Mouse (Mus musculus) CH12.LX (cell line): ENCODE measurements at regions not wholly inside any gene's neighbourhood (a gene's known extent, or its start where the extent isn't known, plus 50 kb on each side); places are given as distances from the start of the nearest gene placed in this dataset.

Experiments used
- DNase-seq: peaks from one replicate; pipeline ENCODE4 v3.0.0-alpha.2; 2013; ENCODE audit errors: extremely low read depth
- H3K27ac ChIP-seq: 2 replicates; pipeline ENCODE4 v1.5.1; 2012; ENCODE audit warnings: low read depth, mild to moderate bottlenecking, control low read depth, moderate library complexity; ENCODE audit not compliant: insufficient read depth
- H3K27me3 ChIP-seq: replicated peaks from 2 replicates; pipeline ENCODE3; 2012; ENCODE audit warnings: inconsistent platforms
- H3K36me3 ChIP-seq, 2 experiments: replicated peaks in 1 of 2; 2 replicates each; pipeline versions ENCODE3 to v1.6.1; 2012; ENCODE audit warnings: inconsistent platforms in 1 of 2, low read length in 1 of 2, mild to moderate bottlenecking in 1 of 2, mixed read lengths in 1 of 2, moderate library complexity in 1 of 2; ENCODE audit not compliant: control insufficient read depth in 1 of 2, insufficient read depth in 1 of 2
- H3K4me1 ChIP-seq, 2 experiments: 2 replicates each; pipeline ENCODE4 v1.6.1; 2012; ENCODE audit warnings: inconsistent platforms in 1 of 2, moderate library complexity in 1 of 2; ENCODE audit not compliant: insufficient read depth in 2 of 2, control insufficient read depth in 1 of 2
- H3K4me2 ChIP-seq: 2 replicates; pipeline ENCODE4 v1.6.1; 2012; ENCODE audit warnings: low read depth, mild to moderate bottlenecking, control low read depth; ENCODE audit not compliant: poor library complexity, insufficient read depth, severe bottlenecking
- H3K4me3 ChIP-seq, 3 experiments: fragments of 150-350 bp in 1 of 3; sonication (generic) in 1 of 3; replicated peaks in 1 of 3; 2 replicates each; pipeline versions ENCODE3 to v1.5.1; 2011 to 2012; ENCODE audit warnings: low read depth in 2 of 3, low read length in 2 of 3, mild to moderate bottlenecking in 2 of 3, moderate library complexity in 2 of 3, control low read depth in 1 of 3, improper control_type of control experiment in 1 of 3, inconsistent platforms in 1 of 3, mixed read lengths in 1 of 3; ENCODE audit not compliant: poor library complexity in 1 of 3
- H3K79me2 ChIP-seq: replicated peaks from 2 replicates; pipeline ENCODE4 v1.6.1; 2012; ENCODE audit warnings: mild to moderate bottlenecking, moderate library complexity; ENCODE audit not compliant: control insufficient read depth, poor library complexity, insufficient read depth, severe bottlenecking; ENCODE audit errors: extremely low read depth
- H3K9ac ChIP-seq: 2 replicates; pipeline ENCODE4 v1.6.1; 2012; ENCODE audit warnings: low read depth, mild to moderate bottlenecking, control low read depth, moderate library complexity; ENCODE audit not compliant: insufficient read depth
- H3K9me3 ChIP-seq: replicated peaks from 2 replicates; pipeline ENCODE3; 2012; ENCODE audit warnings: low read length, inconsistent platforms, mixed read lengths
- CHD2 ChIP-seq: IDR thresholded peaks from 2 replicates; pipeline ENCODE4 v1.6.1; 2011; ENCODE audit warnings: low read length, improper control_type of control experiment
- CTCF ChIP-seq, 2 experiments: IDR thresholded peaks in 1 of 2; conservative IDR thresholded peaks in 1 of 2; 2 replicates each; pipeline ENCODE4 v1.5.1; 2011 to 2012; ENCODE audit warnings: low read depth in 2 of 2, low read length in 2 of 2, improper control_type of control experiment in 1 of 2, inconsistent platforms in 1 of 2, mild to moderate bottlenecking in 1 of 2, moderate library complexity in 1 of 2
- EP300 ChIP-seq: IDR thresholded peaks from 2 replicates; pipeline ENCODE4 v1.6.1; 2011; ENCODE audit warnings: low read length, improper control_type of control experiment
- GABPA ChIP-seq: IDR thresholded peaks from 2 replicates; pipeline ENCODE4 v1.6.1; 2012; ENCODE audit warnings: low read depth, low read length, improper control_type of control experiment, inconsistent platforms; ENCODE audit not compliant: insufficient replicate concordance
- HCFC1 ChIP-seq: IDR thresholded peaks from 2 replicates; pipeline ENCODE4 v1.6.1; 2012; ENCODE audit warnings: low read depth, mild to moderate bottlenecking, inconsistent platforms, low read length, improper control_type of control experiment
- IRF4 ChIP-seq: IDR thresholded peaks from 2 replicates; pipeline ENCODE4 v1.6.1; 2014; ENCODE audit warnings: low read depth, mild to moderate bottlenecking, inconsistent platforms, low read length, improper control_type of control experiment
- JUND ChIP-seq: conservative IDR thresholded peaks from 2 replicates; pipeline ENCODE4 v1.6.1; 2011; ENCODE audit warnings: low read depth, low read length, improper control_type of control experiment
- MAX ChIP-seq: IDR thresholded peaks from 2 replicates; pipeline ENCODE4 v1.6.1; 2011; ENCODE audit warnings: low read length, improper control_type of control experiment
- MXI1 ChIP-seq: IDR thresholded peaks from 2 replicates; pipeline ENCODE4 v1.6.1; 2011; ENCODE audit warnings: mild to moderate bottlenecking, low read depth, low read length, improper control_type of control experiment
- NELFE ChIP-seq: IDR thresholded peaks from 2 replicates; pipeline ENCODE4 v1.6.1; 2011; ENCODE audit warnings: low read depth, low read length, improper control_type of control experiment
- RAD21 ChIP-seq: IDR thresholded peaks from 2 replicates; pipeline ENCODE4 v1.6.1; 2011; ENCODE audit warnings: low read depth, mild to moderate bottlenecking, low read length, improper control_type of control experiment, moderate library complexity
- RCOR1 ChIP-seq: conservative IDR thresholded peaks from 2 replicates; pipeline ENCODE4 v1.6.1; 2012; ENCODE audit warnings: low read depth, mild to moderate bottlenecking, inconsistent platforms, low read length, improper control_type of control experiment
- SMC3 ChIP-seq: IDR thresholded peaks from 2 replicates; pipeline ENCODE4 v1.6.1; 2011; ENCODE audit warnings: low read depth, low read length, improper control_type of control experiment
- ZKSCAN1 ChIP-seq: IDR thresholded peaks from 2 replicates; pipeline ENCODE4 v1.6.1; 2012; ENCODE audit warnings: low read depth, inconsistent platforms, low read length, improper control_type of control experiment, borderline replicate concordance
- dilution Hi-C: fragments of 300-500 bp; cut with MboI; formaldehyde crosslinking; loops from 2 replicates; pipeline ENCODE4 v1.14.3; 2020; ENCODE audit warnings: low sequenced_read_pairs; ENCODE audit not compliant: extremely low pct_unique_long_range_greater_than_20kb, extremely low pct_ligation_motif_present
- in situ Hi-C: fragments of 300-500 bp; cut with MboI; formaldehyde crosslinking; loops from 3 replicates; pipeline ENCODE4 v1.14.3; 2019; ENCODE audit warnings: low sequenced_read_pairs, low pct_ligation_motif_present, low pct_unique_long_range_greater_than_20kb, mixed read lengths

DNA sequence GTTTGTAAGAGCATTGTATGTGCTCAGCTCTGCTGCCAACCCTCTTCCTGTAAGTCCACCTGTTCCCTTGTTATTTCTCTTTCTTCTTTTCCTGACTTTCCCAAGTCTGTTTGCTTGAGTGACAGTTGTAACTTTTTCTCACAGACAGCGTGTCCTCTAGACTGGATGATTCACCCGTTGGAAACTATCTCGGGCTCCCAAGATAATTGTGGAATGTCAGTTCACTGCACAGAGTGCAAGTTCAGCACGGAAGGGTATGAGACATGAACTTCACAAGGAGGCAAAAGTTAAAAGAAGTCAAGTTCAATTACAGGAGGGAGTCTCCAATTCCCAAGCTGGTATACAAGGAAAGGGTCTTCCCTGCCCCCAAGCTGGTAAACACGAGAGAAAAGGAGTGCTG is 112.5 kb upstream of the Gm5148 start:
- in situ Hi-C loops = no loop called here

GRCm38 (mm10) chr3:37835687-37836086 is 111.4 kb upstream of the Gm5148 start:
- H3K27me3 ChIP-seq = no peaks in the 10 kb centered on the region
- DNase-seq = no peak
- peaks cover 2% of the 10 kb centered on the region for H3K9me3 ChIP-seq
- in situ Hi-C loops (no loop called here), dilution Hi-C loops (no loop called here)
- H3K4me2 ChIP-seq = no peak overlapping the region
- H3K4me1 ChIP-seq = no peaks in the 10 kb centered on the region
- no peaks in the 10 kb centered on the region for H3K79me2 ChIP-seq
- TF ChIP-seq ZKSCAN1 (no peak), IRF4 (no peak), SMC3 (no peak)
- no peaks in the 10 kb centered on the region for H3K36me3 ChIP-seq
- H3K27ac ChIP-seq = no peak overlapping the region
- H3K4me3 ChIP-seq = no peak overlapping the region
- no peak overlapping the region for H3K9ac ChIP-seq

More for the DNA sequence above, 112.5 kb upstream of the Gm5148 start:
- Histone ChIP-seq H3K4me3 (no peak overlapping the region), H3K4me2 (no peak overlapping the region; the same call in 1 of the 2 replicates), H3K4me1 (no peaks in the 10 kb centered on the region), H3K27ac (no peak overlapping the region), H3K79me2 (no peaks in the 10 kb centered on the region), H3K9me3 (peaks cover 2% of the 10 kb centered on the region), H3K27me3 (no peaks in the 10 kb centered on the region), H3K9ac (no peak overlapping the region), H3K36me3 (no peaks in the 10 kb centered on the region)
- dilution Hi-C loops = no loop called here
- no peak for TF ChIP-seq CTCF (conservative IDR thresholded peaks at IDR 0.05 in 1 of 2, IDR thresholded peaks at IDR 0.05 in 1 of 2; ENCODE audit: low read depth in 2 of 2, low read length in 2 of 2)
- no peak for DNase-seq

GRCm38 (mm10) chr3:37835135-37835534 is 110.8 kb upstream of the Gm5148 start:
- in situ Hi-C loops (no loop called here), dilution Hi-C loops (no loop called here)
- Histone ChIP-seq H3K27me3 (no peaks in the 10 kb centered on the region), H3K79me2 (no peaks in the 10 kb centered on the region), H3K4me1 (no peaks in the 10 kb centered on the region), H3K27ac (no peak overlapping the region), H3K36me3 (no peaks in the 10 kb centered on the region), H3K9ac (no peak overlapping the region)
- DNase-seq = no peak
- TF ChIP-seq JUND (no peak), MXI1 (no peak), IRF4 (no peak), NELFE (no peak), CHD2 (no peak), MAX (no peak), GABPA (no peak), HCFC1 (no peak), RCOR1 (no peak), RAD21 (no peak), EP300 (no peak)
- TF ChIP-seq, all 38 proteins: peak for 0
- Histone ChIP-seq H3K4me3 (no peak overlapping the region), H3K9me3 (peaks cover 1% of the 10 kb centered on the region), H3K4me2 (no peak overlapping the region)
